Mouse (Mus musculus): ENCODE measurements around the gene Coq9.

DNA sequence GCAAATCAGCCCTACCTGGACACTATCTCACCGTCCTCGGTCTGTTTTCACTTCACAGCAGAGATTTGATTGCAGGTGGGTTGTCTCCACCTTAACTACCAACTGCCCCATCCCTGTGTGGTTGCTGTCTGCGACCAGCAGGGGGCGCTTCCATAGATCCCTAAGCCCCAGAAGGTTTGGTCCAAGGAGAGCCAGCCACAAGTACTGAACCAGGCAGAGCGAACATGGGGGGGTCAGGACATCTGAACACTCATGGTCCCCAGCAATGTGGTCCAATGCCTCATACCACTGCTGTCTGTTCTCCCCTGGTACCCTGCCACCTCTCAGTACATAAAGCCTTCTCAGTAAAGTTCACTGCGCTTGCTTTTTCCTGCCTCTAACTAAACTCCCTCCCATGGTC is 36.2 kb downstream of the Coq9 start:
- TF ChIP-seq POLR2AphosphoS5 (IDR thresholded peaks at IDR 0.05; ENCODE audit: insufficient replicate concordance, low read depth, low read length) = no peak
- TF ChIP-seq CTCF (IDR thresholded peaks at IDR 0.05; ENCODE audit: low read depth, low read length) = peak; percentile 86
- no peak for TF ChIP-seq GATA1 (IDR thresholded peaks at IDR 0.05; ENCODE audit: borderline replicate concordance, low read length)

Data from G1E (cell line).